Mouse (Mus musculus): ENCODE data around the gene Gad2.

Gene Gad2

GRCm38 (mm10) chr2:22646134-22646533, 24.1 kb downstream of the Gad2 start:
- no peak for DNase-seq (ENCODE audit: low read depth, low spot score)

GRCm38 (mm10) chr2:22648394-22648793, 26.4 kb downstream of the Gad2 start:
- DNase-seq (ENCODE audit: low read depth, low spot score): no peak

- DNase-seq (ENCODE audit: low read depth, low spot score): no peak
Measured at GRCm38 (mm10) chr2:22651826-22652225, 29.8 kb downstream of the Gad2 start.

- no peak for DNase-seq (ENCODE audit: low read depth, low spot score)
Measured at GRCm38 (mm10) chr2:22663731-22664130, 41.7 kb downstream of the Gad2 start.

- no peak for DNase-seq (ENCODE audit: low read depth, low spot score)
Measured at GRCm38 (mm10) chr2:22670415-22670814, 48.4 kb downstream of the Gad2 start.

- no peak for DNase-seq (ENCODE audit: low read depth, low spot score)
Measured at GRCm38 (mm10) chr2:22671348-22671747, 49.3 kb downstream of the Gad2 start.

GRCm38 (mm10) chr2:22677066-22677465, 55.1 kb downstream of the Gad2 start:
- peak; percentile 28 for DNase-seq (ENCODE audit: low read depth, low spot score)

GRCm38 (mm10) chr2:22679944-22680343, 57.9 kb downstream of the Gad2 start:
- no peak for DNase-seq (ENCODE audit: low read depth, low spot score)

GRCm38 (mm10) chr2:22689969-22690368, 68.0 kb downstream of the Gad2 start:
- peak; percentile 5 for DNase-seq (ENCODE audit: low read depth, low spot score)

GRCm38 (mm10) chr2:22704780-22705727, 83.0 kb downstream of the Gad2 start:
- DNase-seq (ENCODE audit: low read depth, low spot score): no peak

GRCm38 (mm10) chr2:22706233-22706632, 84.2 kb downstream of the Gad2 start:
- DNase-seq (ENCODE audit: low read depth, low spot score): no peak

- DNase-seq (ENCODE audit: low read depth, low spot score): peak; percentile 71
Measured at GRCm38 (mm10) chr2:22721522-22722470, 99.8 kb downstream of the Gad2 start.

GRCm38 (mm10) chr2:22723927-22724534, 102.0 kb downstream of the Gad2 start:
- peak; percentile 12 for DNase-seq (ENCODE audit: low read depth, low spot score)

- DNase-seq (ENCODE audit: low read depth, low spot score): no peak
Measured at GRCm38 (mm10) chr2:22727113-22727512, 105.1 kb downstream of the Gad2 start.

GRCm38 (mm10) chr2:22736134-22736533, 114.1 kb downstream of the Gad2 start:
- no peak for DNase-seq (ENCODE audit: low read depth, low spot score)

- peak; percentile 94 for DNase-seq (ENCODE audit: low read depth, low spot score)
Measured at GRCm38 (mm10) chr2:22739369-22739768, 117.4 kb downstream of the Gad2 start.

GRCm38 (mm10) chr2:22740441-22740840, 118.4 kb downstream of the Gad2 start:
- peak; percentile 89 for DNase-seq (ENCODE audit: low read depth, low spot score)

- DNase-seq (ENCODE audit: low read depth, low spot score): no peak
Measured at GRCm38 (mm10) chr2:22741222-22741621, 119.2 kb downstream of the Gad2 start.

Data from R1 (cell line).